Comparison of ENCODE assay signal across 10 mouse cellular contexts in the genomic region with DNA sequence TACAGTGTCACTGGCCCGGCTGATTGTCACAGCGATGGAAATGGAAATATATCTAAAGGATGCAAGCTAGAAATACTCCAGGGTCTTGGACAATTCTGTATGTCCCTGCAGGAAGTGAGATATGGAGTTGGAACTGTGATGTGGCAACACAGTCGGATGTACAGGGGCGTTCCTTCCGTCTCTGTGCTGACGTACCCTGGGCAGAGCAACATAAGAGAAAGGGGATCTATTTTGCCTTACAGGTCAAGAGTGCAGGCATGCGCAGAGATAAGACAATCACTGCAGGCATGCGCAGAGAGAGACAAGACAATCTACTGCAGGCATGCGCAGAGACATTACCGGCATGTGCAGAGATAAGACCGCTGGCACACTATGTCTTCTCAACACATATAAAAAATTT.
A peak's percentile ranks its signal among the peaks of the same experiment; 100 is the strongest.
DNase-seq lines count a peak whose midpoint lies in the region; ATAC-seq lines count a peak whose summit lies in the region.
"Had no signal": no experiment of that assay in that cellular context is flagged by ENCODE, and none has a peak within 500 bp of the region (broad histone marks: within the 10 kb centered on the region; RNA-seq: fewer than 3 reads in every experiment).

No protein-coding gene starts in this region.

- H3K4me3 ChIP-seq in kidney, embryonic 15.5 days (replicated peaks) = no peak overlapping the region

- H3K4me2 ChIP-seq in kidney, embryonic 15.5 days = no peak overlapping the region

- no peaks in the 10 kb centered on the region for H3K9me3 ChIP-seq in kidney, embryonic 15.5 days (replicated peaks)

- ATAC-seq in kidney, embryonic 15.5 days (replicated peaks; ENCODE audit: low FRiP score) = no peak
- ATAC-seq: forebrain, embryonic 14.5 days; intestine, postnatal 0 days had no signal

- no peak overlapping the region for H3K27ac ChIP-seq in kidney, embryonic 15.5 days

- peak; percentile 43 for DNase-seq in c-Kit-positive CD71-negative TER-119-negative erythroid progenitor cells, embryonic 14.5 days (ENCODE audit: low read depth)
- peak; percentile 16 for DNase-seq in heart, adult 8-10 months (ENCODE audit: low spot score)
- peak; percentile 32 for DNase-seq in liver
- DNase-seq in lung, postnatal 36 days = peak; percentile 62
- DNase-seq in urinary bladder, postnatal 14 days (ENCODE audit: low spot score) = no peak
- no peak for DNase-seq in urinary bladder, adult 18-20 months (ENCODE audit: low spot score in 2 of 2)
- no peak for DNase-seq in left cerebral cortex, postnatal 14 days (ENCODE audit: low spot score in 2 of 2)

- no peaks in the 10 kb centered on the region for H3K4me1 ChIP-seq in kidney, embryonic 15.5 days

- H3K36me3 ChIP-seq in kidney, embryonic 15.5 days = no peaks in the 10 kb centered on the region

- WGBS in kidney, embryonic 15.5 days = 78% methylated on average over 11 of the region's 11 CpGs

- H3K9ac ChIP-seq in kidney, embryonic 15.5 days = no peak overlapping the region

- no peaks in the 10 kb centered on the region for H3K27me3 ChIP-seq in kidney, embryonic 15.5 days

- intact Hi-C loops in left cerebral cortex, postnatal 14 days (cut with DNase I) = no loop called here

Comparison
In these comparisons a context has a peak if more than half of its experiments do, and no peak if none do; other contexts are left out.
1. DNase-seq: peak in c-Kit-positive CD71-negative TER-119-negative erythroid progenitor cells, embryonic 14.5 days (single experiment), heart, adult 8-10 months (single experiment), liver (single experiment) and lung, postnatal 36 days (single experiment); none in urinary bladder, postnatal 14 days (single experiment), urinary bladder, adult 18-20 months (0 of 2) and left cerebral cortex, postnatal 14 days (0 of 2).